Mouse (Mus musculus) lung, postnatal 4 days (tissue): Measurements from ENCODE around the gene 6030468B19Rik.
A peak's percentile ranks its signal among the peaks of the same experiment; 100 is the strongest.
"Not testable (repeated sequence)": the region's sequence is repeated elsewhere in the genome, so short reads cannot be mapped to it uniquely, and the experiment has no call there.

Experiments
- DNase-seq, 2 experiments: peaks; one replicate each; pipeline ENCODE4 v3.0.0; 2021

Gene 6030468B19Rik

DNA sequence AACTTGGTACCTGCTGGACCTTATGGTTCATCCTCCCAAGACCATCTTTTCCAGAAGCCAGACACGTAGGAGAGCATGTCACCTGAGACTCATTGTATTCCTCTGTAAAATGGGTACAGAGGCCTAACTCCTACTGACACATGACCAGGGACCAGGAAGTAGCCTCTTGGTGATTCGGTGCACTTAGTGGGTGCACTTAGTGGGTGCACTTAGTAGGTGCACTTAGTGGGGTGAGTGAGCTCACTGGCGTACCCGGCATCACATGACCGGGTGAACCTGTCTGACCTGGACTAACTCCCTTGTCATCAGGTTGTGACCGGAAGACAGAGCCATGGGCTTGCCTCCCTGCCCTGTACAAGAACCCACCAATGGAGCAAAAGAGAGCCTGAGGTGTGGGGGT, 9.3 kb downstream of the 6030468B19Rik start:
- DNase-seq: no peak

- peak; percentile 85 to 88 for DNase-seq
Measured at GRCm38 (mm10) chr11:117809407-117810311, 12.2 kb downstream of the 6030468B19Rik start, which contains the start of the genes Gm20708 and Syngr2. Gene Gm20708 (plus strand): TSS chr11:117809668. Gene Syngr2 (plus strand): TSS chr11:117809668.

- peak; percentile 91 to 92 for DNase-seq
Measured at GRCm38 (mm10) chr11:117810401-117811046, 13.1 kb downstream of the 6030468B19Rik start.

DNA sequence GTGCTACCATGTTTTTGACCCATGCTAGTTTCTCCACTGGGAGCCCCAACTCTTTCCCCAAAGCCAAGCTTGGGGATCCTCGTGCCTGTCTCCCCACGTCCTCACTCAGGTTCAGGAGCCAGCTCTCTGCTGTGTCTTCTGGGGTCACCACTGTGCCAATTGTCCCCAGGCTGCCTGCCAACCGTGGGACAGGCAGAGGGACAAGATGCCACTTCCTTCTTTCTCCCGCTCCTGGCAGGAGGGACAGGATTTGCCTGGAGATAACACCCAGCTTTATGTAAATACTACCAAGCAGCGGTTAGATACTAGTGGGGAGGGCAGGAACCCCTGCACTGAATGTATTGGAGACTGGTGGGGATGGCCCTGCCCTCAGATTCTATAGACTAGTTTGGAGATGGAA, 16.4 kb downstream of the 6030468B19Rik start:
- DNase-seq: no peak

GRCm38 (mm10) chr11:117814704-117815366, 17.4 kb downstream of the 6030468B19Rik start:
- DNase-seq: no peak

- DNase-seq: not testable (repeated sequence)
Measured at GRCm38 (mm10) chr11:117815850-117816249, 18.4 kb downstream of the 6030468B19Rik start.

- no peak for DNase-seq
Measured at GRCm38 (mm10) chr11:117816389-117816996, 19.0 kb downstream of the 6030468B19Rik start.

DNA sequence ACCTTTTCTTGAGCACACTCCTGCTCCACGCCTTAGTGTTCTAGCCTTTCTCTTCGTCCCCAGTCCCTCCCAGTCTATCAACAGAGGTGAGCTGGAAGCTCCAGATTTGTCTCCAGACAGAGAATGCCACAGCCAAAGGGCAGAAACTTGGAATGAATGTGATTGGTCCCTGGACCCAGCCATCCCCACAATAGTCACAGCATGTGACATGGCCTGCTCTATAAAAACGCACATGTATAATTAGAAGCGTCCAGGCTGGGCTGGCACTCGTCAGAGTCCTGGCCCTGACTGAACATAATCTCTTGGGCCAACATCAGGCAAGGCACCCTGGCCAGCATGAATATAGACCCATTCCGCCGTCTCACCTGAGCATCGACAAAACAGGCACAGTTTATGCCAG, 21.6 kb downstream of the 6030468B19Rik start:
- DNase-seq: no peak

DNA sequence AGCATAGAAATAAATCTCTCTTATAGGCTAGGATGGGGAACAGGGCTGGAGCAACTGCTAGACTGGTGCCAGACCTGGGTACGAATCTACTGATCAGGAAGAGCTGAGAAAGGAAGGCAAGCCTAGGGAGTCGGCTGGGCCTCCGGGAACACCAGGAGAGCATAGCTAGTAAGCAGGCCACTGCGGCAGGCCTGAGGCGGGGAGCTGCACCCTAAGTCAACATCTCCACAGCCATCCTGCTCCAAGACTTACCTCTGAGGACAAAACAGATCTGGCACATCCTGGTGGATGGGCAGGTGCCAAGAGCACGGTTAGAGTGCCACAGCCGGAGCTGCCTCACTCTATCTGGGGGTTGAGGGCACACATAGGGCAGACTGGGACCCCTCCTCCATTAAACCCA, 22.7 kb downstream of the 6030468B19Rik start:
- no peak for DNase-seq

GRCm38 (mm10) chr11:117821868-117822267, 24.4 kb downstream of the 6030468B19Rik start:
- DNase-seq: peak in 1 of 2 experiments; percentile 5

GRCm38 (mm10) chr11:117822728-117823241, 25.3 kb downstream of the 6030468B19Rik start:
- peak; percentile 48 to 65 for DNase-seq

DNA sequence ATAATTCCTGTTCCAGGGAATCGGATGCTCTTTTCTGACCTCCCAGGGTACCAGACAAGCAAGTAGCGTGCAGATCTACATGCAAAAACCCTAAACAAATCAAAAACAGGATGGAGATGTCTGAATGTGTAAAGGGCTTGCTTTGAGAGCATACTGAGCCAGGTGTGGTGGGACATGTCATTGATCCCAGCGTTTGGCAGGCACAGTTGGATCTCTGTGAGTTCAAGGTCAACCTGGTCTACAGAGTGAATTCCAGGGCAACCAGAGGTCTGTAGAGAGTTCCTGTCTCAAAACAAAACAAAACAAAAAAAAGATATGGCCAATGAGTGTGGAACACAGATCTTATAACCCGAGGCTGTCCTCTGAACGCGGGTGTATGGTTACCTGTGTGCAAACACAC, 26.0 kb downstream of the 6030468B19Rik start:
- DNase-seq: peak in 1 of 2 experiments; percentile 3

DNA sequence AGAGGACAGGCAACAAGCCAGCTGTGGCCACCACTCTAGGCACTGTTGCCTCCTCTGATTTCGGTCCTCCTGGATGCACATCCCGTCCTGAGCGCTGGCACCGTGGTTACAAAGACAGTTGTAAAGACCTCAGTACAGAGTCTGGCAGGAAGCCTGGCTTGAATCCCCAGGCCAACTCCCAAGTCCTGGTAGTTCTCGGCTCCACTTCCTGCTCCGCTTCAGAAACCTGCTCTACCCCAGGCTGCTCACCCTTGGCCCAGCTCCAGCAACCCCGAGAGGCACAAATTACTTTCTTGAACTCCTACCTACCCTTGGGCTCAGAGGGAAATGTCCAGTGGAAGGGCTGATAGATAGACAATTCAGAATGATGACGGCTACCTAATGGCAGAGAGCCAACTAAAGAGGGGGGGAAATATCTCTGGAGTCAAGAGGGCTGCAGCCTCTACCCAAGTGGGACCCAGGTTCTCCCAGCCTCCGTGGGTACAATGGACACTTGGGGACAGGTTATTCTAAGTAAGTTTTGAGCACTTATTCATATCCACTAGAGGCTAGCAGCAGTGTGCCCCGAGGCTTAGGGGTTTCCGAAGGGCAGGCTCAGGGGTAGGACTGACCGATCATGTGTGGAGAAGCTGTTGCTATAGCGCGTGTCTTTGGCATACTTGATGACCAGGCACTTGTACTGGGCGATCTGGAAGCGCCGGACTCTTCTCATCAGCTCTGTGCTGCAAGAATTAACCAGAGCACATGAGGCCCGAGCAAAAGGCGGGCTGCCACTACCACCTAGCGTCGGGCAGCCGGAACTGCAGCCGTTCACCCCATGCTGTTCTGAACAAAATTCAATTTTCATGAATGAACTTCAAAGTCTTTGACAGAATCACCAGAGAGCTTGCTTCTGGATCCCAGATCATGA, 26.9 kb downstream of the 6030468B19Rik start:
- peak; percentile 86 to 89 for DNase-seq

DNA sequence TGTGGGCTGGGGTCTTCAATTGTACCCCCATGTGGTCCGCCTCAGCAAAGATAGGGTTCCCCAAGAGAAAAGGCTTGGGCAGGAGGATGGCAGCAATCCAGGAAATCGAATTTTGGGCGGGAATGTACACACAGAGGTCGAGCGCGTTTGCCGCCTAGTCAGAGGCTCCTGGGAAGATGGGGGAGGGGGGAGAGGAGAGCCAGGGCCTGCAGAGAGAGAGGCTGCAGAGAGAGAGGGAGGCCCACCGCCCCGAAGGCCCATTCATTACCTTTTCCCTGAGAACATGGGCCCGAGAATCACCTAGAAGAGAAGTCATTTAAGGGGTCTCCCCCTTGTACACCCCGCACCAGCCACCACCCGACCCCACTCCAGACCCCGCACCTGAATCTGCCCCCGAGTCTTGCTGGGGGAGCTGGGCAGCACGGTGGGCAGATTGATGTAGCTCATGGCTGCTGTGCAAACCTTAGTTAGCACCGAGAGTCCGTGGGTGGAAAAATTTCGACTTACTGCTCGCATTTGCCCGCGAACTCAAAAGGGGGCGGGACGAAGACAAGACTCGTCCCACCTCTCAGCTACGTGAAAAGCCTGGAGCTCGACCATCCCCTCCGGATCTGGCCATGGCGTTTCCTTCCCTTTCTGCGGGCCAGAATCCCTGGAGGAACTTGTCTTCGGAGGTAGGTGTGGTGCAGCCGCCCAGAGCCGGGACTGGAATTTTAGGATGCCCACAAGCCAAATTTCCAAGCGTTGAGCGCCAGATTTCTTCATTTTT, 28.1 kb downstream of the 6030468B19Rik start, which contains the start of the genes Afmid and Tk1:
Gene Afmid (plus strand): TSS at position 592 of the 769 bp plus-strand sequence.
Gene Tk1 (minus strand): TSS at position 760 of the 769 bp plus-strand sequence.
- DNase-seq: peak; percentile 86 to 88

GRCm38 (mm10) chr11:117826164-117826563, 28.7 kb downstream of the 6030468B19Rik start:
- DNase-seq: no peak

- no peak for DNase-seq
Measured at GRCm38 (mm10) chr11:117826916-117827315, 29.5 kb downstream of the 6030468B19Rik start.

- no peak for DNase-seq
Measured at GRCm38 (mm10) chr11:117827386-117827785, 29.9 kb downstream of the 6030468B19Rik start.

- DNase-seq: peak; percentile 66 to 79
Measured at GRCm38 (mm10) chr11:117828149-117828887, 30.9 kb downstream of the 6030468B19Rik start.

DNA sequence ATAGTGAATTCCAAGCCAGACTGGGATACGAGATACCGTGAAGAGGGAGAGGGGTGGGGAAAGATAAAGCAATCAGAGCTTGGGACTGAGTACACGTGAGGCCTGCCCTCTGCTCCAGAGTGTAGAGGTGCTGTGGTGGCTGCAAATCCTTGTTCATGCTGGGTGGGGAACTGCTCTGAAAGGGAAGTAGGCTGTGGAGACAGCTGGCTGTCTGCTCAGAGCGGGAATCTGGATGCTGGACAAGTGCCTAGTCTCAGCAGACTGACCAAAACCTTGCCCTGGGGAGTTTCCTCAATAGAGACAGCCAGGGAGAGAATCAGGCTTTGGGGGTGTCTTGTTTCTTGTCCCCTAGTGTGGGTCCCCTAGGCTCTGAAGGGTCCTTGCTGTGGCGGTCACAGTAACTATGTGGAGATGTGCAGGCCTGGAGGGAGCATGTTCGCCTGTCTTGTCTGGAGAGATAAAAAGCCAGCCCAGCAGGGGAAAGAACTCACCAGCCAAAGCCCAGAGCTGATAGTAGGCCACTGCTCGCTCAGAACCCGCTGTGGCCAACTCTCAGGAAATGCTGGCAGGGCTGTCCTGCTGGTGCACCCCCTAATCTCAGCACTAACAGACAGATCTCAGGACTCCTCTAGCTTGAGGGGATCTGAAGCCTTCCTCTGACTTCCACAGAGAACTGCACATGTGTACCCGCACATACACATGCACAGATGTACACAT, 31.6 kb downstream of the 6030468B19Rik start:
- DNase-seq: peak; percentile 58 to 67
